Mouse (Mus musculus) cerebellum, adult 2 months (tissue): Measurements from ENCODE around the gene Snapc2. TPM values are rescaled to one million over a fixed set of nuclear protein-coding genes. Genes with fewer than 3 reads are reported as not detected.
"Not testable (repeated sequence)": the region's sequence is repeated elsewhere in the genome, so short reads cannot be mapped to it uniquely, and the experiment has no call there.

Source experiments
- DNase-seq, 2 experiments: peaks; one replicate each; pipeline ENCODE4 v3.0.0; 2021
- H3K27ac ChIP-seq: fragments of 200-500 bp; 2 replicates; pipeline ENCODE4 v1.5.1; 2012; ENCODE audit warnings: low read length, control low read depth, inconsistent platforms; ENCODE audit not compliant: insufficient read depth
- H3K27me3 ChIP-seq: fragments of 200-500 bp; 2 replicates; pipeline ENCODE4 v1.6.1; 2012; ENCODE audit warnings: inconsistent platforms, mild to moderate bottlenecking, low read length, moderate library complexity; ENCODE audit not compliant: control insufficient read depth, insufficient read depth
- H3K4me1 ChIP-seq: fragments of 200-500 bp; 2 replicates; pipeline ENCODE4 v1.6.1; 2011; ENCODE audit warnings: low read length; ENCODE audit not compliant: control insufficient read depth, insufficient read depth
- H3K4me3 ChIP-seq: fragments of 200-500 bp; replicated peaks from 2 replicates; pipeline ENCODE3; 2011; ENCODE audit warnings: mild to moderate bottlenecking, low read depth, low read length, control low read depth; ENCODE audit not compliant: insufficient read depth
- CTCF ChIP-seq: fragments of 200-500 bp; IDR thresholded peaks from 2 replicates; pipeline ENCODE4 v1.5.1; 2011; ENCODE audit warnings: low read depth, mild to moderate bottlenecking, control low read depth, low read length, moderate library complexity, borderline replicate concordance; ENCODE audit not compliant: insufficient read depth
- POLR2A ChIP-seq: fragments of 200-500 bp; IDR thresholded peaks from 2 replicates; pipeline ENCODE4 v1.6.1; 2011; ENCODE audit warnings: low read length, control low read depth, borderline replicate concordance; ENCODE audit not compliant: insufficient read depth
- WGBS: fragments of 180-500 bp; shearing (Covaris S2); methylation state at CpG from one replicate; pipeline ENCODE4 v1.1.7; 2018; 5-methylcytosine and 5-hydroxymethylcytosine counted together
- polyA plus RNA-seq: library from polyadenylated mRNA; depleted of rRNA; stranded (reverse); fragments of >200 nt; gene quantifications from 2 replicates; pipeline ENCODE4 v1.2.3, GENCODE M21; 2012

Gene Snapc2
- polyA plus RNA-seq, 1 experiment: 47.0 TPM

DNA sequence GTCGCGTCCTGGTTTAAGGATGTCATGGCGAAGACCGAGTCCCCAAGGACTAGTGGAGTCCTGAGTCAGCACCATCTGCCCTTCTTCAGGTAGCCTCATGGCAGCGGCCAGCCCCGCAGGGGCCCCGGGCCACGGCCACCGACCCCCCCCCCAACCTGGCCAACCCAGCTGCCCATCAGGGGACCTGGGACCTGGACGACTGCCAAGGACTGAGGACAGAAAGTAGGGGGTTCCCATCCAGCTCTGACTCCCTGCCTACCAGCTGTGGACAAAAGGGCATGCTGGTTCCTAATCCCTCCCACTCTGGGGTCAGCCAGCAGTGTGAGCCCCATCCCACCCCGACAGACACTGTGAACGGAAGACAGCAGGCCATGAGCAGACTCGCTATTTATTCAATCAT, 7.1 kb upstream of the Snapc2 start:
- H3K27me3 ChIP-seq: no peaks in the 10 kb centered on the region

DNA sequence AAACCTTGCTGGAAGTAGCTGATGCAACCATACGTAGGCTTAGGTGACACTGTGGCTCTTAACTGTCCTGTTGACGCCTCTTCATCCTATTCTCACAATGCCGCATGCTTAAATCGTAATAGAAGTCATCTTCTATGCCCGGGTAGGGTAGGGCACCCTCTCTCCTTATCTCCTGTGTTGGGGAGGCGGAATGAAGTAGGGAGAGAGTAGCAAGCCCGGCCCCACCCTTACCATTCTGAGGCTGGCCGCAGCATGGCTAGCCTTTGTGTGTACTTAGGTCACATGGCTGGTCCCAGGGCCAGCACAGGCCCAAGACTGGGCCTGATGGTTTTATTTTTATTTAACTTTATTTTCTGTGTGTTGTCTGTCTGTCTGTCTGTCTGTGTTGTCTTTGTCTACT, 5.6 kb upstream of the Snapc2 start:
- H3K27me3 ChIP-seq: no peaks in the 10 kb centered on the region
- TF ChIP-seq CTCF (no peak), POLR2A (no peak)
- DNase-seq: no peak
- 85% methylated on average over 8 of the region's 8 CpGs for WGBS
- no peak overlapping the region for H3K4me3 ChIP-seq
- no peak overlapping the region for H3K27ac ChIP-seq
- peaks cover 4% of the 10 kb centered on the region; the same call in 1 of the 2 replicates for H3K4me1 ChIP-seq

More for the DNA sequence above, 7.1 kb upstream of the Snapc2 start:
- H3K4me1 ChIP-seq: peaks cover 4% of the 10 kb centered on the region; the same call in 1 of the 2 replicates
- no peak overlapping the region for H3K4me3 ChIP-seq
- no peak for TF ChIP-seq POLR2A
- TF ChIP-seq CTCF: no peak
- no peak overlapping the region for H3K27ac ChIP-seq
- DNase-seq: no peak
- WGBS: 36% methylated on average over 13 of the region's 13 CpGs

DNA sequence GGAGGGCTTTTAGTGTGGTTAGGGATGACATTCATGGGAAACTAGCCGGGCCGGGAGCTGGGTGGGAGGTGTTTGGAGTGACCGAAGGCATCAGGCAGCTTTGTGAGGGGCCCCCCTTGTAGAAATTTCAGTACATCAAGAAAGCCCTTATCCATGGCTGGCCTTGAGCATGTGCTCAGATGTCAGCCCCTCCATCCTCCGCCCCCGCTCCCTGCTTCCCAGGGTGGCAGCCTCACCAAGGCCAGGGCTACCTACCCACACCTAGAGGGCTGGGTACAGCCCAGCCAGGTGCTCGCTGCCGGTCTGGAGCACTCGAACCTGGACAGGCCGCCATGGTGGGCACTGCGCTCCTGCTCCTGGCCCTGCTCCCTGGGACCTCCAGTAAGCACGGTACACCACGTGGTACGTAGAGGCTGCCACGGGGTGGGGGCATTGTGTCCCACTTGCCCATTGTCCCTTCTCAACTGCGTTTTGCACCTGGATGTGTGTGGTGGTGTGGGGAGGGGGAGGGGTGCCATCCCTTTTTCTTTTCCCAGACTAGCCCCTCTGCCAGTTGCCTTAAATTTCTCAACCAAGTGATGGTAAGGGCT, 4.8 kb upstream of the Snapc2 start, which contains the start of gene Tgfbr3l:
Tgfbr3l (plus strand) TSS at position 264 of the 590 bp plus-strand sequence.
- H3K4me1 ChIP-seq: peaks cover 7% of the 10 kb centered on the region; the same call in 1 of the 2 replicates
- WGBS: 75% methylated on average over 15 of the region's 15 CpGs
- no peak within 1 kb of the TSS for H3K4me3 ChIP-seq
- TF ChIP-seq POLR2A: no peak
- TF ChIP-seq CTCF: no peak
- no peak within 1 kb of the TSS for H3K27ac ChIP-seq
- H3K27me3 ChIP-seq: no peaks in the 10 kb centered on the region
- no peak for DNase-seq

DNA sequence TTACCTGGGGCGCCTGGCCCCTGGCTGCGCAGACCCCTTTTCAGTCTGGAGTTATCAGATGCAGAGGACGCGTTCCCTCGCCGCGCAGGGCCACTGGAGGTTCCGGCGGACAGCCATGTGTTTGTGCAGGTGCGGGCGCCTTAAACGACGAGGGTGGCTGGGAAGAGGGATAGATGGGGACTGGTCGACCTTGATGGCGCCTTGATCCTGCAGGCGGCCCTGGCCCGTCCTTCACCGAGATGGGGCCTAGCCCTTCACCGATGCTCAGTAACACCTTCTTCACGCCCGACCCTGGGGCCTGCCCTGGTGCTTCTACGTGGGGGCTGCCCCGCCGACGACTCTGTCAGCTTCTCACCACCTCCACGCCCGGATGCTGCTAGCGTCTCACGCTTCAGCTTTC, 3.7 kb upstream of the Snapc2 start:
- H3K4me1 ChIP-seq: peaks cover 10% of the 10 kb centered on the region
- 38% methylated on average over 29 of the region's 29 CpGs for WGBS
- H3K4me3 ChIP-seq: no peak overlapping the region
- no peak for DNase-seq
- TF ChIP-seq POLR2A: no peak
- TF ChIP-seq CTCF: no peak
- H3K27me3 ChIP-seq: no peaks in the 10 kb centered on the region
- no peak overlapping the region for H3K27ac ChIP-seq

DNA sequence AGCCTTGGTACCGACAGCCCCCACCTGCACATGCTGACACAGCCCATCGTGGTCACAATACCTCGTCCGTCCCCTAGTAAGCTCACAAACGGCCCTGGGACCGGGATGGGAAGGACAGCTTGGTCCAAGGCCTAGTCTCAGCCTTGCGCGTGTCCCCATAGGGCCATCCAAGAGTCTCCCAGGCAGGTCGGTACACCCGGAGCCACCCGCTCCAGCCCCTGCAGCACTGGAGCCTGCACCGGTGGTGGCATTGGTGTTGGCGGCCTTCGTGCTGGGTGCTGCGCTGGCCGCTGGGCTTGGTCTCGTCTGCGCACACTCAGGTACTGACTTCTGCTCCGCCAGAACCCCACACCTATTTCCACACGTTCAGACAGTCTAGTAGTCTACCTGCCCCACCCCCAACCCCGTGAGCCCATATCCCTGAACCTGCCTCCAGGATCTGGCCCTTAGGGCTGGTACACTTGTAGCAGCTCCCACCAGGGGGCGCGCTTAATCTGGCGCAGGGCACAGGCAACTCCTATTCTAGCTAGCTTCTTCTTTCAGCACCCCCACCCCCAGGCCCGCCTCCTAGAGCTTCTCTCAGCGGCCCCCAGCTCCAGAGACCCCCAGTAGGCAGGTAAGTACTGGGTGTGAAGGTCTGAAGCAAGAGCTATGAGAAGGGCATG, 2.4 kb upstream of the Snapc2 start:
- peaks cover 11% of the 10 kb centered on the region for H3K4me1 ChIP-seq
- TF ChIP-seq CTCF (peak; percentile 80), POLR2A (no peak)
- peak; percentile 75 to 79 for DNase-seq
- 37% methylated on average over 26 of the region's 26 CpGs for WGBS
- H3K4me3 ChIP-seq: no peak overlapping the region
- no peak overlapping the region for H3K27ac ChIP-seq
- no peaks in the 10 kb centered on the region for H3K27me3 ChIP-seq

DNA sequence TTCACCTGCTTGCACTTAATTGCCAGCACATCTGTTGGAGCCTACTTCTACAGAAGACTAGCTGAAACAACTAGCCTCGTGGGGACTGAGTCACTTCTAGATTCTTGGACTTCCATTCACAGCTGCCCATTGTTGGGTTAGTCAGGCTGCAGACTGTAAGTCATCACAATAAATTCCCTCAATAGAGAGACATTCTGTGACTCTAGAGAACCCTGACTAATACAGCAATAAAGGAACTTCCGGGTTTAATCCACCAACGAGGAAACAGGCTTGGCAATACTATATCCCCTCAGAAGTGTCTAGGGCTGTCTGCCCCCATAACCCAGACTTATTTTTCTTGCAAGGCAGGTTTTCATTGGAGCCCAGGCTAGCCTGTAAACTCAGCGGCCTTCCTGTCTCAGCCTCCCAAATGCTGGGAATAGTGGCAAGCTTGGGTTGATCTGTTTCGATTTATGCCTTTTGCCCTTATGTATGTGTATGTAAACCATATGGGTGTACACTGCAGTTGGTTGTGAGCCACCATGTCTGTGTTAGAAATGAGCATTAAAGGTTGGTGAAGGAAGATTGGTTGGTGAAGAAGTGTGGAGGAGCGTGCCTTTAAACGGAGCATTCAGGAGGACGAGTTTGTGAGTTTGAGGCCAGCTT, 642 bp upstream of the Snapc2 start:
- Histone ChIP-seq H3K4me3 (peak overlapping the region; percentile 88), H3K27me3 (no peaks in the 10 kb centered on the region), H3K27ac (peak overlapping the region; percentile 47; the same call in 1 of the 2 replicates), H3K4me1 (peaks cover 11% of the 10 kb centered on the region)
- TF ChIP-seq POLR2A: no peak
- 42% methylated on average over 8 of the region's 8 CpGs for WGBS
- no peak for DNase-seq

DNA sequence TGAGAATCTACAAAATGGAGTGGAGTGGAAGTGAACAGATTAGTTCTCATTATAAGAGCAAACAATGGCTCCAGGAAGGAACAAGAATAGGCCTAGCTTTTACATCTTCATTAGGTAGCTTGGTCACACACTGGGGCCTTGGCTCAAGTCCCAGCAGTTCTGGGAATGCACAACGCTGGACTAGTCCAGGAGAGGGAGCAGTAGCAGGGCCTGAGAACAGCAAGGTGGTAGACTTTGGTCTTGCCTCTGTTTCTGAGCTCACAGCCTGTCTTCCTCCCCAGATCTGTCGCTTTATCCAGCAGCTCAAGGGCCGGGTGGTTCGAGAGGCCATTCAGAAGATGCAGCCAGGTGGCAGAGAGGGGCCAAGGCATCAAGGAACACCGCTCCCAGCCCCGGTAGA, 1.1 kb downstream of the Snapc2 start:
- H3K27me3 ChIP-seq: no peaks in the 10 kb centered on the region
- H3K4me3 ChIP-seq: no peak overlapping the region
- peak; percentile 76 to 82 for DNase-seq
- peaks cover 16% of the 10 kb centered on the region for H3K4me1 ChIP-seq
- WGBS: 21% methylated on average over 6 of the region's 6 CpGs
- no peak overlapping the region for H3K27ac ChIP-seq
- no peak for TF ChIP-seq POLR2A
- peak; percentile 62 for TF ChIP-seq CTCF

DNA sequence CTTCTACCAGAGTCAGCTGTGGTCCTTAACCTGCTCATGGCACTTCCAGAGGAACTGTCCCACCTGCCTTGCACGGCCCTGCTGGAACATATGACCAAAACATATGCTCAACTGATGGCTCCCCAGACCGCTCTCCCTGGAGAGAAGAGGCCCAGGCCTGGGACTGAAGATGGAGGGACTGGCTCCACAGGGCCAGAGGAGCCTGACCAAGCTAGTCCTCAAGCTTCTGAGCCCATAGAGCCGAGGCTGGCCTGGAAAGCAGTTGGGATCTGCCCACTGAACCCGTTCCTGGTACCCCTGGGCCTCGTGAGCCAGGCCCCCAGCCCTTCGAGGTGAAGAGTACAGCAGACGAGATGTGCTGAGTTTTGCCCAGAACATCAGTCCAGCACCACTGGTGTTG, 2.6 kb downstream of the Snapc2 start:
- not testable (repeated sequence) for H3K4me3 ChIP-seq, DNase-seq, H3K27ac ChIP-seq, H3K27me3 ChIP-seq
- H3K4me1 ChIP-seq: peaks cover 12% of the 10 kb centered on the region
- WGBS: 73% methylated on average over 7 of the region's 7 CpGs
